Mouse (Mus musculus) testis, adult 2 months (tissue): ENCODE measurements around the gene Igfbp2.

ENCODE experiments used
- CTCF ChIP-seq: fragments of 200-500 bp; IDR thresholded peaks from 2 replicates; pipeline ENCODE4 v1.5.1; 2012; ENCODE audit warnings: low read depth, mild to moderate bottlenecking, inconsistent platforms, low read length, moderate library complexity; ENCODE audit not compliant: control insufficient read depth, insufficient read depth, insufficient replicate concordance
- POLR2A ChIP-seq: fragments of 200-500 bp; IDR thresholded peaks from 2 replicates; pipeline ENCODE4 v1.6.1; 2012; ENCODE audit warnings: low read depth, mild to moderate bottlenecking, inconsistent platforms, low read length, moderate library complexity; ENCODE audit not compliant: control insufficient read depth

DNA sequence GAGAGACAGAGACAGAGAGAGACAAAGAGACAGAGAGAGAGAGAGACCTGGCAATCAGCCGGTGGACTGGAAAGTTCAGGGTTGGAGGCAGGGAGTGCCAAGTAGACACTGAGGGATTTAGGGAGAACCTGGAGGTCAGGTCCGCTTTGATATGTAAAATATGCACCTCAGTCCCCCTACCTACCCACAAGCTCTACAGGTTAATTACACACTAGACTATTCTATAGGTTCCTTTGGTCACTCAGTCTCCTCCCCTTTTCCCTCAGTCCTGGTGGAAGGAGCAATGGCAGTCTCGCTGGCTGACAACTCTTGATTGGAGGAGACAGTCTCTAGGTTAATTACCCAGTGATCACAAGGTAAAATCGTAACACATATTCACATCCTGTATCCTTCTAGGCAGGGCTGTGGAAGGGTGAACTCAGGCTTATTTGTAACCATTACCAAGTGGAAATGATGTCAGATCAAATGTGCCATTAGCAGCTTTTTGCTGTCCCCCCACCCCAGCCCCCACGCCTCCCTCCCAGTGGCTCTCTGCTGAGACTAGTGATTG, 11.1 kb upstream of the Igfbp2 start:
- TF ChIP-seq CTCF: no peak
- no peak for TF ChIP-seq POLR2A
